25 mouse cellular contexts compared by ENCODE assay signal in the genomic region with DNA sequence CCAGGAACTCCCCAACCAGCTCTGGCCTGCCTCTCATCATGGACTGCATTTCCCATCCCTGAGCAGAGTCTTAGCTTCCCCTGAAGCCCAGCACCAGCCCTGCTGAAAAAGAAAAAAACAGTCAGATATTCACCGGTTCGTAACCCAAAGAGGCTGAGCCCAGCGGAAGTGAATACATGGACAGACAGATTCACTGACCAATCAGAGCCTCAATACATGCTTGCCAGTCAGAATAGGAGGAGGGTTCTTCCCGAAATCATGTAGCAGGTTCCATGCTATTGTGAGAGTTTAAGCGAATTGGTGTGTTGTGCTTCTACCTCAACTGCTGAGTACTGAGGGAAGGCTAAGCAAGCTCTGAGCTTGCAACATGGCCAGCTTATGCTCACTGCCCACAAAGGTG.
DNase-seq lines count a peak whose midpoint lies in the region; ATAC-seq and TF ChIP-seq lines count a peak whose summit lies in the region.
"Had no signal": no experiment of that assay in that cellular context is flagged by ENCODE, and none has a peak within 500 bp of the region (broad histone marks: within the 10 kb centered on the region; RNA-seq: fewer than 3 reads in every experiment).

No protein-coding gene starts in this region.

- ATAC-seq in liver, embryonic 11.5 days (replicated peaks; ENCODE audit: low FRiP score): no peak
- ATAC-seq: activated CD4-positive, CD25-positive, alpha-beta regulatory T cell, adult 4 months; CD4-positive, CD25-positive, alpha-beta regulatory T cell, adult 4 months; forebrain, embryonic 13.5 days; forebrain, embryonic 15.5 days; forebrain, postnatal 0 days had no signal

- WGBS in kidney, adult 2 months: 89% methylated on average over 5 of the region's 5 CpGs
- 89% methylated on average over 5 of the region's 5 CpGs for WGBS in liver, embryonic 11.5 days

- H3K27ac ChIP-seq in ES-Bruce4 (ENCODE audit: insufficient read depth, low read length): no peak overlapping the region
- H3K27ac ChIP-seq in ES-E14 (ENCODE audit: insufficient read depth, low read depth, low read length, poor library complexity, severe bottlenecking): no peak overlapping the region
- no peak overlapping the region for H3K27ac ChIP-seq in kidney, adult 2 months (ENCODE audit: insufficient read depth, low read depth, low read length)
- no peak overlapping the region for H3K27ac ChIP-seq in liver, embryonic 11.5 days (ENCODE audit: low read depth, low read length)
- H3K27ac ChIP-seq: embryonic facial prominence, embryonic 10.5 days; embryonic facial prominence, embryonic 12.5 days; forebrain, embryonic 13.5 days; forebrain, embryonic 15.5 days had no signal

- no peak for TF ChIP-seq EP300 in ES-Bruce4 (IDR thresholded peaks at IDR 0.05; ENCODE audit: insufficient read depth, low read depth, low read length)

- H3K4me3 ChIP-seq in ES-Bruce4 (ENCODE audit: low read depth, low read length) (peak overlapping the region; percentile 43; the same call in 1 of the 2 replicates), ES-E14 (ENCODE audit: insufficient read depth in 1 of 2, low read depth in 1 of 2, low read length in 2 of 2, poor library complexity in 1 of 2, severe bottlenecking in 1 of 2) (peak overlapping the region; percentile 18 to 50; a peak in 3 of 4 replicates)
- H3K4me3 ChIP-seq in kidney, adult 2 months (ENCODE audit: insufficient read depth, low read depth, low read length): no peak overlapping the region
- H3K4me3 ChIP-seq in liver, embryonic 11.5 days (ENCODE audit: low read depth, low read length): no peak overlapping the region
- H3K4me3 ChIP-seq: embryonic facial prominence, embryonic 10.5 days; embryonic facial prominence, embryonic 12.5 days; forebrain, embryonic 13.5 days; forebrain, embryonic 15.5 days had no signal

- no peak overlapping the region for H3K4me2 ChIP-seq in liver, embryonic 11.5 days
- H3K4me2 ChIP-seq: embryonic facial prominence, embryonic 12.5 days; forebrain, embryonic 13.5 days; forebrain, embryonic 15.5 days had no signal

- no peaks in the 10 kb centered on the region for H3K36me3 ChIP-seq in ES-Bruce4 (ENCODE audit: control insufficient read depth, insufficient read depth, low read length, poor library complexity, severe bottlenecking)
- no peaks in the 10 kb centered on the region for H3K36me3 ChIP-seq in ES-E14 (ENCODE audit: control insufficient read depth, insufficient read depth, low read length, poor library complexity, severe bottlenecking)
- H3K36me3 ChIP-seq in kidney, adult 2 months (ENCODE audit: control insufficient read depth, insufficient read depth, low read length): no peaks in the 10 kb centered on the region
- H3K36me3 ChIP-seq in liver, embryonic 11.5 days (ENCODE audit: control insufficient read depth, insufficient read depth, low read length): no peaks in the 10 kb centered on the region
- H3K36me3 ChIP-seq: embryonic facial prominence, embryonic 10.5 days; embryonic facial prominence, embryonic 12.5 days; forebrain, embryonic 15.5 days had no signal

- TF ChIP-seq CTCF in ES-Bruce4 (IDR thresholded peaks at IDR 0.05; ENCODE audit: low read depth, low read length): no peak
- TF ChIP-seq CTCF in kidney, adult 2 months (conservative IDR thresholded peaks at IDR 0.05; ENCODE audit: insufficient read depth, insufficient read length, low read depth, low read length): no peak

- no peak overlapping the region for H3K9ac ChIP-seq in ES-Bruce4 (ENCODE audit: low read depth, poor library complexity, severe bottlenecking)
- no peak overlapping the region for H3K9ac ChIP-seq in ES-E14 (ENCODE audit: insufficient read depth, low read depth, low read length, poor library complexity, severe bottlenecking)
- H3K9ac ChIP-seq in liver, embryonic 11.5 days (ENCODE audit: low read depth, low read length): no peak overlapping the region
- H3K9ac ChIP-seq: embryonic facial prominence, embryonic 12.5 days; forebrain, embryonic 13.5 days; forebrain, embryonic 15.5 days; forebrain, postnatal 0 days had no signal

- TF ChIP-seq POLR2A in ES-Bruce4 (IDR thresholded peaks at IDR 0.05; ENCODE audit: insufficient read depth, low read length): no peak
- TF ChIP-seq POLR2A in kidney, adult 2 months (IDR thresholded peaks at IDR 0.05; ENCODE audit: low read depth, low read length): no peak

- H3K4me1 ChIP-seq in ES-Bruce4 (ENCODE audit: control insufficient read depth, insufficient read depth, low read length) (no peaks in the 10 kb centered on the region), ES-E14 (ENCODE audit: control insufficient read depth in 2 of 2, insufficient read depth in 2 of 2, low read length in 2 of 2, poor library complexity in 1 of 2) (no peaks in the 10 kb centered on the region)
- no peaks in the 10 kb centered on the region for H3K4me1 ChIP-seq in kidney, adult 2 months (ENCODE audit: control insufficient read depth, insufficient read depth, low read length)
- no peaks in the 10 kb centered on the region for H3K4me1 ChIP-seq in liver, embryonic 11.5 days (replicated peaks; ENCODE audit: control insufficient read depth, insufficient read depth, low read length)
- H3K4me1 ChIP-seq: embryonic facial prominence, embryonic 10.5 days; embryonic facial prominence, embryonic 12.5 days; forebrain, embryonic 13.5 days; forebrain, embryonic 15.5 days had no signal

- peak; percentile 66 for DNase-seq in heart, adult 11 months
- DNase-seq in heart, adult 9 months (ENCODE audit: low spot score in 2 of 2): no peak
- DNase-seq in ES-E14 (ENCODE audit: low read depth, low spot score) (no peak), WW6 (ENCODE audit: low read depth, low spot score) (peak; percentile 34)
- DNase-seq in kidney, adult 2 months: no peak
- DNase-seq in liver, embryonic 11.5 days (ENCODE audit: low spot score): no peak
- no peak for DNase-seq in adrenal gland, postnatal 10 days
- DNase-seq: adrenal gland, adult 8-10 months; adrenal gland, postnatal 25 days; B cell, adult 2 months; cerebellum, adult 11 months; cerebellum, adult 18-20 months; cerebellum, adult 8-10 months; cerebellum, adult 9-11 months; cerebellum, postnatal 14 days; cerebellum, postnatal 36 days; forebrain, postnatal 0 days had no signal

- H3K27me3 ChIP-seq in ES-Bruce4 (ENCODE audit: control insufficient read depth, insufficient read depth, low read length, poor library complexity, severe bottlenecking): no peaks in the 10 kb centered on the region
- no peaks in the 10 kb centered on the region for H3K27me3 ChIP-seq in kidney, adult 2 months (replicated peaks; ENCODE audit: control insufficient read depth, insufficient read depth, low read length)
- no peaks in the 10 kb centered on the region for H3K27me3 ChIP-seq in liver, embryonic 11.5 days (replicated peaks; ENCODE audit: control insufficient read depth, insufficient read depth, low read length)
- H3K27me3 ChIP-seq: CH12.LX; embryonic facial prominence, embryonic 12.5 days; forebrain, embryonic 13.5 days; forebrain, embryonic 15.5 days had no signal

- in situ Hi-C loops in ES-E14 (cut with MboI; ENCODE audit: low sequenced_read_pairs in 2 of 2, unreplicated experiment in 2 of 2): no loop called here

- H3K9me3 ChIP-seq in ES-Bruce4 (replicated peaks; ENCODE audit: control insufficient read depth, insufficient read depth, low read length, poor library complexity, severe bottlenecking): peaks cover 2% of the 10 kb centered on the region; the same call in 1 of the 2 replicates
- H3K9me3 ChIP-seq in ES-E14 (ENCODE audit: control insufficient read depth, insufficient read depth, low read depth, low read length): no peaks in the 10 kb centered on the region
- H3K9me3 ChIP-seq in liver, embryonic 11.5 days (ENCODE audit: control insufficient read depth, low read length): peaks cover 8% of the 10 kb centered on the region; the same call in 1 of the 2 replicates

TF ChIP-seq in ES-E14, 5 proteins besides CTCF, POLR2A, EP300 and RAD21:
- TF ChIP-seq CHD2 (IDR thresholded peaks at IDR 0.05; ENCODE audit: low read depth, low read length): no peak
- TF ChIP-seq ZNF384 (IDR thresholded peaks at IDR 0.05; ENCODE audit: low read depth, low read length): no peak
- TF ChIP-seq ZC3H11A (IDR thresholded peaks at IDR 0.05; ENCODE audit: borderline replicate concordance, low read depth, low read length): no peak
- TF ChIP-seq HCFC1 (IDR thresholded peaks at IDR 0.05; ENCODE audit: borderline replicate concordance, insufficient read depth, low read length): no peak
TF ChIP-seq in ES-E14: peak in this region for 0.

Comparison
In these comparisons a context has a peak if more than half of its experiments do, and no peak if none do; other contexts are left out.
1. DNase-seq: peak in heart, adult 11 months (single experiment) and WW6 (single experiment); none in heart, adult 9 months (0 of 2), ES-E14 (single experiment), kidney, adult 2 months (single experiment), liver, embryonic 11.5 days (single experiment) and adrenal gland, postnatal 10 days (single experiment).
2. H3K4me3 ChIP-seq: peak in ES-Bruce4 (single experiment) and ES-E14 (2 of 2); none in kidney, adult 2 months (single experiment) and liver, embryonic 11.5 days (single experiment).